Mouse (Mus musculus) CH12F3 (cell line): ENCODE results near the gene Arhgdia.

ENCODE experiments used
- in situ Hi-C: fragments of 300-500 bp; cut with MboI; formaldehyde crosslinking; loops from 2 replicates; pipeline ENCODE4 v1.14.3; 2020; ENCODE audit warnings: low sequenced_read_pairs

Arhgdia gene

DNA sequence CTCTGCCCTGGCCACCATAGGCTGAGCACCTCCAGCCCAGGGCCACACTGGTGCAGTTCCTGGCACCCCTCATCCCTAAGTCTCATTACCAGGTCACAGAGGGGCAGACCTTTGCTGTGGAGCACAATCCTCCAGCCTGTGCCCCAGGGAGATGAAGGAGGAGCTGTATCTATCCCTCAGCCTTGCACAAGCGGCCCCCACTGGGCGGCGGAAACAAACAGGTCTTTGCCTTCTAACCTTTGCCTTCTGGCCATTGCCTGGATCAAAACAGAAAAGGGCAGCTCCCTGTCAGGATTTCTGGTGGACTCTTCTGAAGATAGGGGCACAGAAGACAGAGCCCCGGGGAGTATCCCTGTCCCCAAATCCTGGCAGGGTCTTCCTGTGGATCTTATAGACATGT lies 52.5 kb downstream of the Arhgdia start:
- in situ Hi-C loops = no loop called here
